In the genomic region with DNA sequence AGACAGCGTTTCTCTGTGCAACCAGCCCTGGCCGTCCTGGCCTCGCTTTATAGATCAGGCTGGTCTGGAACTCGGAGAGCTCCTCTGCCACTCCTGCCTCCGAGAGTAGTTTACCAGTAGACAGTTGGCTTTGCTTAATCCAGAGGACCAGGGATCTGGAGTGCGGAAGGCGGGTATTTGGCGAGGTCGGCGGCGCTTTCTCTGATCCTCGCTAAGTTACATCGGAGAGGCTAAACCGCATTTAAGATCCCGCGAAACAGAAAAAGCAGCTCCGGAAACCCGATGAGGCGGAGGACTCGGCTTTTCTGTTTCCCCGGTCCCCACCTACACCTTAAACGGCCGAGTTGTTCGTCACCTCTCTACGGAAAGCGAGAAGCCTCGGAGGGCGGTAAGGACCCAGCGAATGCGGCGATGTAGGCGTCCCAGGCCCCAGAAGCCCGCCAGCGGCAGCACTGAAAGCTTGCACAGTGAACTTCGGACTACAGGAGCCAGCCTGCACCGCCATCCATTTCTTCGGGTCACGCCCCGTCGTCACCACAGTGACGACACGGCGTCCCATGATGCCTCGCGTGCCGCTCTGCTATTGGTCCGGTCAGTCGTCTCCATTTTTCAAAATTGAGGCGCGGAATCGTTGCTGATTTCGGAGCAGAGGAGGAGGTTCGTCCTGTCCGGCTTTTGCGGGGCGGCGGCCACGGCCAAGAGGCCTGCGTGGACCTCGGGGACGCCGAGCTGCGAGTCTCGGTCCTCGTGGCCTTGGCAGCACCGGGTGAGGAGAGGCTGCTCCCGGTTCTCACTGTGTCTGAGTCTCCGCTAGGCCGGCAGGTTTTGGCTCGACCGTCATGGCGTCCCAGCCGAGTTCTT, we compare ENCODE assay signal across 8 mouse cellular contexts. TPM values are rescaled to one million over a fixed set of nuclear protein-coding genes. Genes with fewer than 3 reads are reported as not detected.
DNase-seq lines count a peak whose midpoint lies in the region; ATAC-seq and TF ChIP-seq lines count a peak whose summit lies in the region.

A gene (plus strand): TSS at position 649 of the 861 bp plus-strand sequence.

- H3K9ac ChIP-seq in ES-E14 (ENCODE audit: insufficient read depth, low read depth, low read length, poor library complexity, severe bottlenecking), result peak within 1 kb of the TSS; percentile 98
- H3K9ac ChIP-seq in forebrain, embryonic 15.5 days (replicated peaks), result peak within 1 kb of the TSS; percentile 80

- H3K27me3 ChIP-seq in forebrain, embryonic 15.5 days, result no peaks in the 10 kb centered on the region

- 0 out of 4 replicates have a peak, but pooled peaks cover 2 to 4% of the 10 kb centered on the region in 2 experiments for H3K4me1 ChIP-seq in ES-E14 (ENCODE audit: control insufficient read depth in 2 of 2, insufficient read depth in 2 of 2, low read length in 2 of 2, poor library complexity in 1 of 2)
- H3K4me1 ChIP-seq in forebrain, embryonic 15.5 days, result peaks cover 27% of the 10 kb centered on the region
- no peaks in the 10 kb centered on the region for H3K4me1 ChIP-seq in lung, adult 2 months (ENCODE audit: control insufficient read depth, insufficient read depth, low read length)

- peak within 1 kb of the TSS; percentile 95 to 99 for H3K4me3 ChIP-seq in ES-E14 (ENCODE audit: insufficient read depth in 1 of 2, low read depth in 1 of 2, low read length in 2 of 2, poor library complexity in 1 of 2, severe bottlenecking in 1 of 2)
- H3K4me3 ChIP-seq in forebrain, embryonic 15.5 days, result peak within 1 kb of the TSS; percentile 95
- peak within 1 kb of the TSS; percentile 77 for H3K4me3 ChIP-seq in lung, adult 2 months (replicated peaks; ENCODE audit: extremely low read depth, low read depth, low read length)

- in situ Hi-C loops in ES-E14 (cut with MboI; ENCODE audit: low sequenced_read_pairs in 2 of 2, unreplicated experiment in 2 of 2), result no loop called here

- peak; percentile 84; the same call in 1 of the 2 replicates for TF ChIP-seq POLR2A in lung, adult 2 months (IDR thresholded peaks at IDR 0.05; ENCODE audit: borderline replicate concordance, extremely low read depth, low read depth, low read length)

- DNase-seq in ES-E14 (ENCODE audit: low read depth, low spot score), result peak; percentile 85
- peak; percentile 95 for DNase-seq in cerebellum, adult 11-12 months
- DNase-seq in heart, postnatal 25 days (ENCODE audit: low spot score), result peak; percentile 89
- peak; percentile 99 to 100 for DNase-seq in layer of hippocampus, adult 18-20 months (ENCODE audit: low spot score in 2 of 2)
- DNase-seq in lung, adult 2 months, result peak; percentile 96
- peak; percentile 93 to 96 for DNase-seq in thymus, adult 18-20 months

- peak within 1 kb of the TSS; percentile 80 for H3K4me2 ChIP-seq in forebrain, embryonic 15.5 days (replicated peaks)

- no peak for TF ChIP-seq CTCF in lung, adult 2 months (IDR thresholded peaks at IDR 0.05; ENCODE audit: insufficient read depth, low read length)

- no peaks in the 10 kb centered on the region for H3K9me3 ChIP-seq in ES-E14 (ENCODE audit: control insufficient read depth, insufficient read depth, low read depth, low read length)
- no peaks in the 10 kb centered on the region for H3K9me3 ChIP-seq in forebrain, embryonic 15.5 days

- WGBS in forebrain, embryonic 15.5 days, result under 1% methylated on average over 73 of the region's 73 CpGs
- WGBS in lung, adult 2 months, result under 1% methylated on average over 73 of the region's 73 CpGs

- no peaks in the 10 kb centered on the region; the same call in 1 of the 2 replicates for H3K36me3 ChIP-seq in ES-E14 (ENCODE audit: control insufficient read depth, insufficient read depth, low read length, poor library complexity, severe bottlenecking)
- no peaks in the 10 kb centered on the region for H3K36me3 ChIP-seq in forebrain, embryonic 15.5 days

- intact Hi-C loops in heart, postnatal 25 days (cut with DNase I), result loop anchor here (1.0 kb wide), 1 partner anchor 460 kb away; no protein-coding TSS in a partner anchor

- ATAC-seq in forebrain, embryonic 15.5 days (replicated peaks), result peak; percentile 100
- peak; percentile 99 for ATAC-seq in neutrophil, adult 5-6 weeks (ENCODE audit: extremely low read depth, insufficient number of reproducible peaks, low FRiP score, poor library complexity, severe bottlenecking)

- peak within 1 kb of the TSS; percentile 91 for H3K27ac ChIP-seq in ES-E14 (ENCODE audit: insufficient read depth, low read depth, low read length, poor library complexity, severe bottlenecking)
- peak within 1 kb of the TSS; percentile 99 for H3K27ac ChIP-seq in forebrain, embryonic 15.5 days (replicated peaks)

TF ChIP-seq in ES-E14, 5 proteins besides CTCF, POLR2A, EP300 and RAD21:
- TF ChIP-seq ZC3H11A (IDR thresholded peaks at IDR 0.05; ENCODE audit: borderline replicate concordance, low read depth, low read length), result no peak
- peak; percentile 83 for TF ChIP-seq HCFC1 (IDR thresholded peaks at IDR 0.05; ENCODE audit: borderline replicate concordance, insufficient read depth, low read length)

RNA-seq across cellular contexts. Expression of the gene that starts here (rescaled TPM):
- total RNA-seq in ES-E14 (2012; rRNA removed), result 49.9 and 59.4 TPM in 2 replicates
- polyA plus RNA-seq in forebrain, embryonic 15.5 days (2015; fragmentation: Nextera tagmentation; extraction: Ambion mirVana), result 36.3 and 38.9 TPM in 2 replicates
- under 1 TPM; 0.88 to 0.95 TPM for total RNA-seq in heart, postnatal 25 days (2021)
- under 1 TPM; 0.57 to 0.63 TPM for total RNA-seq in layer of hippocampus, adult 18-20 months (2021)
- polyA plus RNA-seq in lung, adult 2 months (2012; rRNA removed), result 0.31 and 0.80 TPM in 2 replicates
- 0.61 and 0.70 TPM in 2 replicates for total RNA-seq in neutrophil, adult 5-6 weeks (2017)

Comparison
In these comparisons a context has a peak if more than half of its experiments do, and no peak if none do; other contexts are left out.
1. Peak in every context shown above with its lines: DNase-seq, ATAC-seq, H3K4me3 ChIP-seq and H3K27ac ChIP-seq.
2. RNA of the gene that starts here (total RNA-seq): 49.9 to 59.4 TPM in ES-E14; 0.88 to 0.95 TPM in heart, postnatal 25 days, 0.61 to 0.70 TPM in neutrophil, adult 5-6 weeks and 0.57 to 0.63 TPM in layer of hippocampus, adult 18-20 months; every median in the first group is over 10 times any median in the second.
3. RNA of the gene that starts here (polyA plus RNA-seq): 36.3 to 38.9 TPM in forebrain, embryonic 15.5 days; 0.31 to 0.80 TPM in lung, adult 2 months; every median in the first group is over 10 times any median in the second.
4. Peak in DNase-seq in heart, postnatal 25 days; RNA of the gene not detected or under 1 TPM.
5. Peak in DNase-seq in layer of hippocampus, adult 18-20 months; RNA of the gene not detected or under 1 TPM.
6. Peak in DNase-seq and H3K4me3 ChIP-seq in lung, adult 2 months; RNA of the gene not detected or under 1 TPM.
7. Peak in ATAC-seq in neutrophil, adult 5-6 weeks; RNA of the gene not detected or under 1 TPM.